Mouse (Mus musculus) left cerebral cortex, adult 18-20 months (tissue): ENCODE results near the gene Fam193b. TPM values are rescaled to one million over a fixed set of nuclear protein-coding genes. Genes with fewer than 3 reads are reported as not detected.

Experiments
- DNase-seq, 2 experiments: peaks; one replicate each; pipeline ENCODE4 v3.0.0; 2021 to 2022; ENCODE audit warnings: low spot score in 2 of 2, mixed read lengths in 1 of 2
- microRNA-seq, 2 experiments: library from miRNA; unstranded; fragments of <30 nt; microRNA quantifications; one replicate each; pipeline ENCODE4 v1.2.0; 2021
- total RNA-seq, 2 experiments: library from RNA; stranded (reverse); gene quantifications; 2 replicates each; pipeline ENCODE4 v1.2.3; 2021

Gene Fam193b
- total RNA-seq, 2 experiments from 2014 or later = 77.0 to 81.8 TPM

DNA sequence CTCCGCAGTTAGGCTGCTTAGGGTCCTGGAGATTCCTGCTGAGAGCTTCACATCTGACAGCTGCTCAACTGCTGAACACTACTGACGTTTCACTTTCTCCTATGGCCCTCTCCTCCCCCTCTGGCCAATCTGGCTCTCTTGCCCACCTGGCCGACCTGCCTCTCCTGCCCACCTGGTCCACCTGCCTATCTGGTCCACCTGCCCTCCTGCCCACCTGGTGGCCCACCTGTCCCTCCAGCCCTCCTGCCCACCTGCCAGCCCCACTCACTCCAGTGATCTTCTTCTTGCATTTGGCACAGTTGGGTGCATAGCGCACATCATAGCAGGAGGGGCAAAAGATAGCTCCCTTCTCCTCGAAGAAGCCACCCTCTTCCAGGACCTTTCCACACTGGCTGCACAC lies 66.5 kb downstream of the Fam193b start:
- no peak for DNase-seq

DNA sequence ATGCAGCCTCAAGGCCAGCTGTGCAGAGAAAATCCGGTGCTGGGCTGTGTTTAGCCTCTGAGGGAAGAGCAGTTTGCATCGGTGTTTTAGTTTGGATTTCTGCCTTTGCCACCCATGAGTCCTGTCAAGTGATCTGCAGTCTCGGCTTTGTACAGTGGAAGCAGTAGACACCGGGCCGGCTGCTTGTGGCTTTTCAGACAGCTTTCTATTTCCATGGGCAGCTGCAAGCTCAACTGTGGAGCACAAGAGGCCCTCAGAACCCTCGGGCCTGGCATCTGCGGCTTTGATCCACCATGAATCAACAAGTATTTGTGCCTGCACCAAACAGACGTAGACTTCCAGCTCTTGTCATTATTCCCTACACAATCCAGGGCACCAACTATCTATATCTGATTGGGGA lies 68.5 kb downstream of the Fam193b start:
- no peak for DNase-seq

DNA sequence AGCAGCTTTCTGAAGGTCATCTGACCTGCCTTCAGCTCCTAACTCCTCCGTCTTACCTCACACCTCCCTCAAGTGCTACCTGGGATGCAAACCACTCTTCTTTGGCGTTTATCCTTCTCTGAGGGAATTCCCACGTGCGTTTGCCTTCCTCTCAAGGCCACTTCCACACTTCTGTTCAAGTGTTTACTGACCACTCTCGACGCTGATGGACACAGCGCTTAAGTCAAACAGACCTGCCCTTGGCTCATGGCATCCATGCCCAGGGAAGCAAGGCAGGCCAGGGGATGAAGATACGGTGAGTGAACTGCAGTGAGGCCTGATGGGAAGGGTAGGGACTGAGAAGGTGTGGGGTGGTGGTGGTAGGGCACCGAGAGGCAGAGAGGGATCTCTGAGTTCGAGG lies 70.3 kb downstream of the Fam193b start:
- no peak for DNase-seq

DNA sequence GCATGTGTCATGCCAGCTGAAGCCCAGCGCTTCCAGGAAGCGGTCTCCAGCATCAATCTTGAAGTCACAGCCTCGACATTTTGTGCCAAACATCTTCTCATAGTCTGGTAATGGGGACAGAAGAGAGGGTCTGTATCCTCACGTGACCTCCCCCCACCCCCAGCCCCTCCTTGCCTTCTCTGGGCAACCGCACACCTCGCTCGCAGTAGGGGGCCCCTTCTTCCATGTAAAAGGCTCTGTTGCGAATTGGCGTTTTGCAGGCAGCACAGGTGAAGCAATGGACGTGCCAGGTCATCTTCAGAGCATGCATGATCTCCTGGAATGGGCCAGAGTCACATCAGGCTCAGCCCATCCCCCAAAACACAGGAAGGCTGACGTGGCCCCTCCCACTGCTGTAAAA lies 72.0 kb downstream of the Fam193b start:
- DNase-seq = no peak

DNA sequence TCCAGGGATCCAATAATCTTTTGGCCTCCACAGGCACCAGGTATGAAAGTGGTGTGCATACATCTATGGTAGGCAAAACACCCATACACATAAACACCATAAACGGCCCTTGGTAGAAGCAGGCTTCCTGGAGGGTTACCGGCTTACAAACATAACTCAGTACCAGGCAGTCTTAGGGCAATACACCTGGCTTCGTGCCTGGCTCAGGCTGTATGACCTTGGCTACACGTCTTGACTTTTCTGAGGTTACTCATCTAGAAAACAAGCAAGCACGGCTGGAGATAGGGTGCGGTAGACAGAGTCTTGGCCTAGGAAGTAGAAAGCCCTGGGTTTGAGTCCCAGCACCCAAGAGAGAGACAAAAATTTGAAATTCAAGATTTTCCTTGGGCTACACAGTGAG lies 74.3 kb downstream of the Fam193b start:
- no peak for DNase-seq

DNA sequence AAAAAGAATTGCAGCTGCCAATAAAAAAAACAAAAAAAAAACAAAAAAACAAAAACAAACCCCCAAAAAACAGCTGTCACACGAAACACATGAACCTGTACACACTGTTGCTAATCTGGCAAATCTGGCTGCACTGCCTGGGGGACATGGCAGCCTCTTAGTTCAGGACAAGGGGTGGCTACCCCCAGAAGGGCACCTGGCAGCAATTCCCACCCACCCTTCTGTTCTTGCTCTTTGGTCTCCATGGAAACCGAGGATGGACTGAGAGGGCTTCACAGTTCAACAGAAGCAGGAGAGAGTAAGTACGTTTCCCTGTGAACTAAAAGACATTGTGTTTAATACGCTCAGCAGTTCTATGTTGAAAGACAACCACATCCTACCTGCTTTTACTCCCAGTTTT lies 75.2 kb downstream of the Fam193b start:
- DNase-seq = no peak

DNA sequence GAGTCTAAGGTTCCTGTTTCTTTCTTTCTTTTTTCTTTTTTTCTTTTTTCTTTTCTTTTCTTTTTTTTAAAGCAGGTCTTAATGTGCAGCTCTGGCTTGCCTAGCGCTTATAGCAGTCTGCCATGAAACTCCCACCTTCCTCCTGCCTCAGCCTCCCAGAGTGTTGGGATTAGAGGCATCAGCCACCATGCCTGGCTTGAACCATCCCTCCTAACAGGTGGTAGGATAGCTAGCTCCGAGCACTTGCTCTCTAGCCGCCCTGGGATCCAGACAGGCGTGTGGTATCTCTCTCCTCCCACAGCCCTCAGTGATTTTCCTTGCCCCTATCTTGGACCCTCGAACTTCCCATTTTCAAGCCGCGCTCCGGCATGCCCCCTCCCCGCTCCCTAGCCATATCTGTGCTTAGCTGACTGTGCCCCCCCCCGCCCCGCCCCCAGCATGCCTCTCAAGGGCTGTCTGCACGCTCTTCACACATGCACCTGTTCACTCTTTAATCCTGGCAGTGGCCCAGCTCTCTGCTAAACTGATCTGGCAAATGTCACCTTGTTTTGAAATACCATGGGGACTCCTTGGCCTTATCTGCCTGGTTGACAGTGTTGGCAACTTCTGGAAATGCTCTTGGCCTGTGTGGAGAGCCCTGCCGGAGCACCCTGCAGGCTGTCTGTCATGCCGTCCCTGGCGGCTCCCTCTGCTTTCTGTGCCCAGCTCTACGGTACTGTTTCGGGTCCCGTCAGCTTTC lies 75.9 kb downstream of the Fam193b start:
- no peak for DNase-seq

DNA sequence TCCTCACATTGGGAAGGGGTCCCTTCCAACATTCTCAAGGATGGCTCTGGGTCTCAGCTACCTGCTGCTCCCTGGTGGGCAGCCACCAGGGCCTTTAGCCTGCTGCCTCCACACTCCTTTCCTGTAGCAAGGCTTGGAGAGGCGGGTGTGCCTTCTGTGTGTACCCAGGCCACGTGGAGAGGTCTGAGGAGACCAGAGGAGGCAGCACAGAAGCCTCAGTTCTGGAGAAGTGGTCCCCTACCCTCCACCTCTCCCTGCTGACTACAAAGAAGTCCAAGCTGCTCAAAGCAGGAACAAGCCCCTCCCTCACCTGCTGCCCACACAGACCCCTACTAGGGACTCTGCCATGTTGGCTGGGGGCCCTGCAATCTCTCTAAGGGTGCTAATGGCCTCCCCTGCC lies 76.7 kb downstream of the Fam193b start:
- DNase-seq = no peak

Small RNA genes within 50 kb of the gene (microRNA-seq; reads per million reads assigned to microRNA genes)
- 9.7 to 18.4 reads per million in 2 experiments for gene Mir6945

Other genes starting within 250 kb of the Fam193b start
- 10 to 100 TPM; 87.6 to 89.3 TPM for gene Rab24, start 249.2 kb downstream of the Fam193b start, total RNA-seq
- gene Mxd3, start 241.3 kb downstream of the Fam193b start, total RNA-seq = 1 to 10 TPM; 1.1 to 1.8 TPM
- gene Lman2, start 208.3 kb downstream of the Fam193b start, total RNA-seq = 10 to 100 TPM; 54.4 to 59.1 TPM
- gene Rgs14, start 201.4 kb downstream of the Fam193b start, total RNA-seq = 10 to 100 TPM; 57.5 to 60.7 TPM
- gene Slc34a1, start 172.9 kb downstream of the Fam193b start, total RNA-seq = not detected
- gene Pfn3, start 155.9 kb downstream of the Fam193b start, total RNA-seq = not detected
- under 1 TPM; 0.33 to 0.68 TPM for gene F12, start 144.3 kb downstream of the Fam193b start, total RNA-seq
- 10 to 100 TPM; 63.2 to 64.6 TPM for gene Grk6, start 126.0 kb downstream of the Fam193b start, total RNA-seq
- 10 to 100 TPM; 66.6 to 70.1 TPM for gene Prr7, start 106.9 kb downstream of the Fam193b start, total RNA-seq
- 100 to 1,000 TPM; 263 to 271 TPM for gene Dbn1, start 83.0 kb downstream of the Fam193b start, total RNA-seq
- 100 to 1,000 TPM in 1 of 2 experiments, 10 to 100 TPM in 1; 91.7 to 101 TPM for gene Pdlim7, start 57.4 kb downstream of the Fam193b start, total RNA-seq
- 10 to 100 TPM in 1 of 2 experiments, 1 to 10 TPM in 1; 9.1 to 12.2 TPM for gene Dok3, start 41.8 kb downstream of the Fam193b start, total RNA-seq
- gene Ddx41, start 34.5 kb downstream of the Fam193b start, total RNA-seq = 10 to 100 TPM; 52.2 to 62.0 TPM
- 100 to 1,000 TPM; 133 to 142 TPM for gene Tmed9, start 2.6 kb upstream of the Fam193b start, total RNA-seq
- gene B4galt7, start 28.8 kb upstream of the Fam193b start, total RNA-seq = 10 to 100 TPM; 27.2 TPM
- gene Caml, start 51.9 kb upstream of the Fam193b start, total RNA-seq = 10 to 100 TPM; 37.1 to 43.7 TPM
- 10 to 100 TPM; 40.3 to 45.4 TPM for gene Ddx46, start 63.9 kb upstream of the Fam193b start, total RNA-seq
- 10 to 100 TPM; 70.9 to 73.2 TPM for gene B230219D22Rik, start 122.0 kb upstream of the Fam193b start, total RNA-seq
- 10 to 100 TPM; 77.1 to 84.5 TPM for gene Txndc15, start 143.5 kb upstream of the Fam193b start, total RNA-seq
- 10 to 100 TPM; 28.1 to 29.8 TPM for gene Pcbd2, start 156.2 kb upstream of the Fam193b start, total RNA-seq
- under 1 TPM in 1 of 2 experiments, not detected in 1; 0.37 TPM for gene Catsper3, start 213.4 kb upstream of the Fam193b start, total RNA-seq